Mouse (Mus musculus) WW6 (cell line): ENCODE results near the gene Pigp.
"Not testable (repeated sequence)": the region's sequence is repeated elsewhere in the genome, so short reads cannot be mapped to it uniquely, and the experiment has no call there.

Experiments used
- DNase-seq: peaks from one replicate; pipeline ENCODE4 v3.0.0-alpha.2; 2013; ENCODE audit warnings: low read depth, low spot score

The Pigp gene

GRCm38 (mm10) chr16:94358091-94358490 is 13.6 kb downstream of the Pigp start:
- no peak for DNase-seq

GRCm38 (mm10) chr16:94356776-94357494 is 14.7 kb downstream of the Pigp start:
- DNase-seq = no peak

GRCm38 (mm10) chr16:94356046-94356445 is 15.6 kb downstream of the Pigp start:
- DNase-seq = no peak

GRCm38 (mm10) chr16:94354450-94354849 is 17.2 kb downstream of the Pigp start:
- no peak for DNase-seq

DNA sequence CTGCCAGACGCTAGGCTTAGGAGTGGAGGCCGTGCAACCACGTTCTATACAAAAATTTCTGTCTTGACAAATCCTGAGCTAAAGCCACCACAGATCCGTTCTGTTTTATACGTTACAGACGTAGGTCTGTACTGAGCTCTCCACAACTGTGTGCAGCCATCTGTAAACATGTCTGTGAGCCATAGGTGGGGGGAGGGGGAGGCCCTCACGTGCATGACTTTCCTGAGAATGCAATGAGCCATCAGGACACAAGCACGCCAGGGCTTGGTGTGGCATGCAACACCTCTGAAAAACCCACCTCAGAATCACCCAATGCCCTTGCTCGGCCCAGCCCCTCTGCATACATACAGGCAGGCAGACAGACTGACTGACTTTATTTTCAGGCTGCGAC is 21.4 kb downstream of the Pigp start:
- no peak for DNase-seq

DNA sequence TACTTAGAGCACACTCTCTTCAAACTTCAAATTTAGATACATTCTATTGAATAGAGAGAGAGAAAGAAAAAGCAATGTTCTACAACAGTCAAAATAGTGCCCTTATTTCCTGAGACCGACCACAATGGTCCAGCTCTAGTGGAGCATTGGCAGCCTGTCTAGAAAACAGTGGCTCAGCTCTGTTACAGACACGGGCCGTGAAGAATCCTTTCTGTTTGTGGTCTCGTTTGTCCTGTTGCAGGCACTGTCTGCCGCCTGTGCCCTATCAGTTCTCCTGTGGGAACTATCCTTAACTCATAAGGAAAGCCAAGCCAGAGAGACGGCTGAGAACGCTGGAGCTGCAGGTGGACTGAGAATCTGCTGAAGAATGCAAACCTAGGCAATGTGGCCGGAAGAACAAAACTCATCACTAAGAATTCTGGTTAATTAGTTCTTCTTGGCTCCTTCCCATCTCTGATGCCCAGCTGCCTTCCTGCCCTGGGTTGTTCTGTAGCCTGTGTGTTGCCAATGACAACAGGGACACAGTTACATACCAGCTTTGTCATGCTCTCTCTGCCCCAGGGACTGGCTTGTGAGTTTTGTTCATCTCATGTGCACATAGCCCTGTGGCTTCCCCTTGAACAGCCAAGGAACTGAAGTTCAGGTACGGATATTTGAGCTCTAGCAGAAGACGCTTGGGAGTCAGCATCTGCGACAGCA is 21.9 kb downstream of the Pigp start:
- DNase-seq = no peak

DNA sequence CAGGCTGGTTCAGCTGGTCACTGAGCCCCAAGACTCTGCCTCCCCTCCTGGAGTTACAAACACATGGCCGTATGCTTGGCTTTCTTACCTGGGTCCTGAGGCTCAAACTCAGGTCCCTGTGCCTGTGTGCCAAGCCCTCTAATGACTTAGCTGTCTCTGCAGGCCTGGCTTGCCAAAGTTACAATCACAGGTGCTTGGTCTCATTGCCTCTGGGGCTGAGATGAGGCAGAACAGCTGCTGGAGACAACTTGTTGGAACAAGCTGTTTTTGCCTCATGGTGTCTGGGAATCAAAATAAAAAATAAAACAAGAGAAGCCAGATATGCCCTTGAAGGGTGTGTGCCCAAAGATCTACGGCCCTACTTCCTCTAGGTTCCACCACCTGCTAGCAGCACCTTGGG is 22.9 kb downstream of the Pigp start:
- DNase-seq = no peak

- no peak for DNase-seq
Measured at GRCm38 (mm10) chr16:94347080-94347731, 24.4 kb downstream of the Pigp start.

DNA sequence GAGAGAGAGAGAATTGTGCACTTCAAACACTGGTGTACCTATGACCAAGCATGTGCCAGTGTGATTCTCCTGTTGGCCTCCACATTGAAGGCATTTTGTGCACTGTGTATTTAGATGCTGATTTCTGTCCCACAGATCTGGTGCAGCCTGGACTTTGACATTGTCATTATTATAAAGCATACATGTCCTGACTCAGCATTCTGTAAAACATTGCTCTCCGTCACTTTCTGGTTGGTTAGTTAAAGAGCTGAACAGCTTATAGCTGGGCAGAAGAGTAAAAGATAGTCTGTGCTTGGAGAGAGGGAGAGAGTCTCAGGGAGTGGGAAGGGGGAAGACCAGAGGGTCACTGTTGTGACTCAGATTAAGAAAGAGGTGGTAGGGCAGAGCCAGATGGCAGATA is 25.9 kb downstream of the Pigp start:
- no peak for DNase-seq

GRCm38 (mm10) chr16:94339164-94340160 is 32.2 kb downstream of the Pigp start:
- DNase-seq = not testable (repeated sequence)

DNA sequence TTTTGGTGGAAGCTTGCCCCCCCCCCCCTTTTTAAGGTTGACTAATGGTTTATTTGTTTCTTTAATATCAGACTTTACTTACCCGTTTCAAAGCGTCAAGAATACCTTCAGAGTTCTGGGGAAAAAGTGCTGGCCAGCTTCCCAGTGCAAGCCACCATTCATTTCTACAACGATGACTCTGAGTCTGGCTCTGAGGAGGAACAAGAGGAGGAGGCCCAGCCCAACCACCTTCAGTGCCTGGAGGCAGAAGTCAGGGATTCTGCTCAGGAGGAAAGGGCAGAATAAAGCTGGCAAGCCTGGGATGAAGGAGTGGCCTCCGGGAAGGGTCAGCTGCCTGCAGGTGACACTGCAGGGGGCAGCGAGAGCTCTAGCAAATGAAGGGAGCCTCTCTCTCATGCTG is 36.0 kb downstream of the Pigp start:
- DNase-seq = no peak

- DNase-seq = peak; percentile 53
Measured at GRCm38 (mm10) chr16:94331886-94332252, 39.8 kb downstream of the Pigp start.

GRCm38 (mm10) chr16:94331233-94331885 is 40.3 kb downstream of the Pigp start:
- no peak for DNase-seq

DNA sequence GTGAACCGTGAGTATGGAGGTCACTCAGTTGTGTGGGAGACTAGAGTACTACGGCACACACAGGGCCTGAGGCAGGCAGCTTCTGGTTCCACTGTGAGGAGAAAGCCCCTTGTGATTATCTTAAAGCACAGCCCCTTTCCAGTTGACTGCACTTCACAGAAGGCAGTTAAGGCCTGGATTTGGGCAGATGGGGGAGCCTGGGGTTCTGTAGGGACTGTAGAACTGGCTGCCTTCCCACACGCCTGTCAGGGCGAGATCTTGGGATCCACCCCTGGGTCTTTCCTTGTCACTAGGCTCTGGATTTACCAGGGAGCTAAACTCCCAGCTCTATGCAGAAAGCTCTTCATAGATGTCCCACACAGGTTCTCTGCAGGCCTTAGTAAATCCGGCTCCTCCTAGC is 41.2 kb downstream of the Pigp start:
- DNase-seq = no peak

GRCm38 (mm10) chr16:94328881-94329867 is 42.5 kb downstream of the Pigp start:
- DNase-seq = no peak

- DNase-seq = peak; percentile 20
Measured at GRCm38 (mm10) chr16:94327781-94328711, 43.6 kb downstream of the Pigp start, which contains the start of gene Ripply3. Gene Ripply3 (plus strand): TSS chr16:94328420.

- DNase-seq = no peak
Measured at GRCm38 (mm10) chr16:94326008-94326407, 45.6 kb downstream of the Pigp start.

DNA sequence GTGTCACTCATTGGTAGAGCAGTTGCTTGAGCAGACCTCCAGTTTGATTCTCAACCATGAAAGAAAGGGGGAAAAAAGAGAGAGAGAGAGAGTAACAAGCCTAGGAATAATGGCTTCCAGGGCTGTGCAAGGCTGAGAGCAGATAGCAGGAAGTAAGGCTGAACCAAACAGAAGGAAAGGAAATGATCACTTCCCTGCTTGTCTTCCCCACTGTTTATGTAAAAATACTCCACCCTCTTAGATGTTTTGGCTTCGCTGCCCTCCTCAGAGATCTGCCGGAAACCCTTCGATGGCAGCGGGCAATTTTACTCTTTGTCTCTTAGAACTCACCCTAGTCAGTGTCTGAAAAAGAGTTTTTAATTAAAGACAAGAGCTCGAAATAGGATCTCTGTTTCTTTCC is 48.0 kb downstream of the Pigp start:
- no peak for DNase-seq

DNA sequence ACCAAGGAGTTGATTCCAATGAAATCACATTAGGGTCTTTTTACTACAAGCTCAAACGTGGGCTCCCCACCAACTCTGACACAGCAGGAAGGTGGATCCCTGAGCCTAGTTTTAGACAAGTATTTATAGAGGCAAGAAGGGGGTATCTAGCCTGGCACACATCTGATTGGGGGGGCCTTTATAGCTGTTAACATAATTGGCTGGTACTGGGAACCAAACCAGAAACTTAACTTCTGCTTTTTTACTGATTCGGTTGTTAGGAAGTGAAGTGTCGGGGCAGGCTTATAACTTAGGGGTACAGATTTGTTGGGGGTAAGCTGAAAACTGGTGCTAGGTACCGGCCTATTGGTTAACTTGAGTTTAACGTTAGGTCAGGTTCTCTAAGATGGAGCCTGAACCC is 51.4 kb downstream of the Pigp start:
- no peak for DNase-seq
